Mouse (Mus musculus) testis, postnatal 14 days (tissue): ENCODE measurements around the gene Kazn.

Experiments
- DNase-seq: peaks from one replicate; pipeline ENCODE4 v3.0.0; 2021; ENCODE audit warnings: low spot score

Kazn gene

GRCm38 (mm10) chr4:142164386-142164785 is 74.8 kb downstream of the Kazn start:
- DNase-seq, result no peak

GRCm38 (mm10) chr4:142163862-142164261 is 75.3 kb downstream of the Kazn start:
- DNase-seq, result no peak

- no peak for DNase-seq
These were observed 76.5 kb downstream of the Kazn start for GRCm38 (mm10) chr4:142162729-142163128.

- no peak for DNase-seq
These were observed 77.1 kb downstream of the Kazn start for GRCm38 (mm10) chr4:142162102-142162501.

GRCm38 (mm10) chr4:142160041-142160440 is 79.2 kb downstream of the Kazn start:
- DNase-seq, result no peak

GRCm38 (mm10) chr4:142156506-142156905 is 82.7 kb downstream of the Kazn start:
- no peak for DNase-seq

- no peak for DNase-seq
These were observed 85.0 kb downstream of the Kazn start for GRCm38 (mm10) chr4:142154246-142154645.

- DNase-seq, result peak; percentile 62
These were observed 85.7 kb downstream of the Kazn start for GRCm38 (mm10) chr4:142153526-142153925.

- DNase-seq, result no peak
These were observed 86.3 kb downstream of the Kazn start for GRCm38 (mm10) chr4:142152733-142153422.

- peak; percentile 36 for DNase-seq
These were observed 89.1 kb downstream of the Kazn start for GRCm38 (mm10) chr4:142150086-142150485.

- DNase-seq, result no peak
These were observed 90.0 kb downstream of the Kazn start for GRCm38 (mm10) chr4:142149202-142149601.

- no peak for DNase-seq
These were observed 91.5 kb downstream of the Kazn start for GRCm38 (mm10) chr4:142147671-142148070.

- DNase-seq, result no peak
These were observed 95.1 kb downstream of the Kazn start for GRCm38 (mm10) chr4:142144096-142144495.

- no peak for DNase-seq
These were observed 95.9 kb downstream of the Kazn start for GRCm38 (mm10) chr4:142143290-142143689.

GRCm38 (mm10) chr4:142139729-142140128 is 99.5 kb downstream of the Kazn start:
- DNase-seq, result no peak

GRCm38 (mm10) chr4:142138356-142139099 is 100.7 kb downstream of the Kazn start:
- DNase-seq, result no peak

- no peak for DNase-seq
These were observed 102.3 kb downstream of the Kazn start for GRCm38 (mm10) chr4:142136766-142137503.

- no peak for DNase-seq
These were observed 103.7 kb downstream of the Kazn start for GRCm38 (mm10) chr4:142135515-142135914.

GRCm38 (mm10) chr4:142130162-142130561 is 109.0 kb downstream of the Kazn start:
- no peak for DNase-seq

- DNase-seq, result no peak
These were observed 111.9 kb downstream of the Kazn start for GRCm38 (mm10) chr4:142127275-142127788.

- no peak for DNase-seq
These were observed 112.4 kb downstream of the Kazn start for GRCm38 (mm10) chr4:142126641-142127274.

- DNase-seq, result no peak
These were observed 118.0 kb downstream of the Kazn start for GRCm38 (mm10) chr4:142121164-142121563.
